Comparison of ENCODE assay signal across 11 mouse cellular contexts in the genomic region with DNA sequence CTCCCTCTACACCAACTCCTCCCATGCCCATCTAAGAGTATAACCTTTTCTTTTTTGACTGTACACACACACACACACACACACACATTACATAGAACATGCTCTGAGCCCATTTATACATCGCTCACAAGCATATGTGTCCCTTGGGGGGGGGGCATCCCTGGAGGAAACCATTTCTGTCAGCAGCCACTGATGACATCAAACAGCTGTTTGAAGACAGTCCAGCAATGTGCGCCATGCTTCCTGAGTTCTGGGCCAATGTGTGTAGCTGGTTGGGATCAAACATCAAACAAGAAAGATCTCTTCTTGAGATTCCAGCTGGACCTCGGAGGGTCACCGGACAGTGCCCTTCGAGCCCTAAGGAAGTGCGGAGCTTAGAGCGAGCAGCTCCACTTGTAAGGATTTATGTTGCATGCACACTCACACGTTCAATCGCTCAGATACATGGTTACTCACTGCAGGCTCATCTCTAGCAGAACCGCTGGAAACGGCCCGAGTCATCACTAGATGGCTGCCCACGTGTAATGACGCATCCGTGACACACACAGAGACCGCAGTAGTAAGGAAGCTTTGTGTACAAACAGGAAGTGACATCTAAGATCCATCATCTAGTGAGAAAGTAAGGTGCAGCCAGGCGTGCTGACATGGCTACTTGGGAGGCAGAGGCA. TPM values are rescaled to one million over a fixed set of nuclear protein-coding genes. Genes with fewer than 3 reads are reported as not detected.
DNase-seq lines count a peak whose midpoint lies in the region; ATAC-seq and TF ChIP-seq lines count a peak whose summit lies in the region.
"Had no signal": no experiment of that assay in that cellular context is flagged by ENCODE, and none has a peak within 500 bp of the region (broad histone marks: within the 10 kb centered on the region; RNA-seq: fewer than 3 reads in every experiment).

No protein-coding gene starts in this region.

- no peaks in the 10 kb centered on the region for H3K79me2 ChIP-seq in macrophage (ENCODE audit: inconsistent target)

- no peak overlapping the region for H3K4me3 ChIP-seq in heart, postnatal 0 days (ENCODE audit: low read depth, low read length)
- no peak overlapping the region for H3K4me3 ChIP-seq in macrophage (ENCODE audit: inconsistent target)
- H3K4me3 ChIP-seq: forebrain, embryonic 12.5 days; limb, embryonic 13.5 days had no signal

- H3K9ac ChIP-seq in heart, postnatal 0 days (replicated peaks; ENCODE audit: low read depth, low read length): no peak overlapping the region
- H3K9ac ChIP-seq: forebrain, embryonic 12.5 days; limb, embryonic 13.5 days had no signal

- H3K4me2 ChIP-seq in heart, postnatal 0 days (ENCODE audit: low read depth, low read length): no peak overlapping the region
- H3K4me2 ChIP-seq: forebrain, embryonic 12.5 days; limb, embryonic 13.5 days had no signal

- no peak for DNase-seq in heart, postnatal 0 days (ENCODE audit: low spot score)
- DNase-seq in heart, adult 9 months (ENCODE audit: low spot score in 2 of 2): no peak
- DNase-seq in 416B (ENCODE audit: low read depth): peak; percentile 82
- peak; percentile 42 for DNase-seq in brain, adult 2 months (ENCODE audit: low read depth, low spot score)
- no peak for DNase-seq in cerebellum, postnatal 14 days
- DNase-seq in thymus, adult 18-20 months: no peak
- no peak for DNase-seq in gastrocnemius, postnatal 10 days
- DNase-seq: thymus, postnatal 4 days had no signal

- H3K9me3 ChIP-seq in heart, postnatal 0 days (replicated peaks; ENCODE audit: control insufficient read depth, low read length): no peaks in the 10 kb centered on the region
- H3K9me3 ChIP-seq: forebrain, embryonic 12.5 days; limb, embryonic 13.5 days had no signal

- no peaks in the 10 kb centered on the region for H3K36me3 ChIP-seq in heart, postnatal 0 days (replicated peaks; ENCODE audit: control insufficient read depth, insufficient read depth, low read length)
- H3K36me3 ChIP-seq in macrophage (ENCODE audit: inconsistent target): no peaks in the 10 kb centered on the region
- H3K36me3 ChIP-seq: forebrain, embryonic 12.5 days; limb, embryonic 13.5 days had no signal

- TF ChIP-seq CTCF in heart, postnatal 0 days (IDR thresholded peaks at IDR 0.05; ENCODE audit: low read depth): no peak

- H3K27ac ChIP-seq in heart, postnatal 0 days (ENCODE audit: low read depth): no peak overlapping the region
- H3K27ac ChIP-seq in macrophage: 0 out of 2 replicates have a peak overlapping the region, but pooled peaks have one; percentile 1
- H3K27ac ChIP-seq: forebrain, embryonic 12.5 days; limb, embryonic 13.5 days had no signal

- 82% methylated on average over 17 of the region's 17 CpGs for WGBS in heart, postnatal 0 days
- 55% methylated on average over 17 of the region's 17 CpGs for WGBS in macrophage (ENCODE audit: missing documents)

- no peaks in the 10 kb centered on the region for H3K27me3 ChIP-seq in heart, postnatal 0 days (ENCODE audit: control insufficient read depth, insufficient read depth, low read length)
- H3K27me3 ChIP-seq: forebrain, embryonic 12.5 days; limb, embryonic 13.5 days had no signal

- no peak for TF ChIP-seq EP300 in heart, postnatal 0 days (IDR thresholded peaks at IDR 0.05; ENCODE audit: low read depth)

- peak; percentile 34; the same call in 1 of the 2 replicates for ATAC-seq in heart, postnatal 0 days (ENCODE audit: insufficient read depth, low read depth)

- H3K4me1 ChIP-seq in heart, postnatal 0 days (ENCODE audit: control insufficient read depth, insufficient read depth): 0 out of 2 replicates have a peak, but pooled peaks cover 4% of the 10 kb centered on the region

RNA-seq across cellular contexts. Expression of a gene that starts 37.1 kb away (rescaled TPM):
- total RNA-seq in heart, postnatal 0 days (2014; rRNA removed; ENCODE audit: low replicate concordance): 32.1 and 44.3 TPM in 2 replicates
- 31.2 and 34.8 TPM in 2 replicates for polyA plus RNA-seq in heart, postnatal 0 days (2015; fragmentation: Nextera tagmentation; extraction: Ambion mirVana)
- total RNA-seq in macrophage (2018; cell fraction: chromatin; rRNA removed): 10 to 100 TPM in 11 of 26 experiments, 1 to 10 TPM in 14, under 1 TPM in 1; 0.43 to 61.1 (median 7.0) TPM
- total RNA-seq in macrophage (2018; cell fraction: cytosol; rRNA removed): 10 to 100 TPM in 13 of 26 experiments, 1 to 10 TPM in 13; 3.5 to 24.3 (median 11.7) TPM
- total RNA-seq in macrophage (2018; cell fraction: nucleus; rRNA removed): 10 to 100 TPM in 9 of 26 experiments, 1 to 10 TPM in 17; 1.1 to 20.5 (median 5.1) TPM
- 16.2 to 18.7 TPM (median 18.3 TPM) in 3 replicates for polyA plus RNA-seq in macrophage (2018)
- total RNA-seq in gastrocnemius, postnatal 10 days (2021): 10 to 100 TPM; 27.7 to 31.0 TPM

Comparison
In these comparisons a context has a peak if more than half of its experiments do, and no peak if none do; other contexts are left out.
1. DNase-seq: peak in 416B (single experiment) and brain, adult 2 months (single experiment); none in heart, postnatal 0 days (single experiment), heart, adult 9 months (0 of 2), cerebellum, postnatal 14 days (0 of 2), thymus, adult 18-20 months (0 of 2) and gastrocnemius, postnatal 10 days (single experiment).